Mouse (Mus musculus): ENCODE measurements around the gene Fgd4. TPM values are rescaled to one million over a fixed set of nuclear protein-coding genes. Genes with fewer than 3 reads are reported as not detected.
"Not testable (repeated sequence)": the region's sequence is repeated elsewhere in the genome, so short reads cannot be mapped to it uniquely, and the experiment has no call there.

Gene Fgd4
- polyA plus RNA-seq, 1 experiment from 2014 or later, result 11.3 TPM

GRCm38 (mm10) chr16:16557738-16558137, 42.6 kb downstream of the Fgd4 start:
- no peaks in the 10 kb centered on the region for H3K27me3 ChIP-seq (ENCODE audit: control insufficient read depth, insufficient read depth, low read length)
- no peak overlapping the region for H3K9ac ChIP-seq (ENCODE audit: low read depth, low read length)
- ATAC-seq (replicated peaks; ENCODE audit: insufficient number of reproducible peaks, low FRiP score, low TSS enrichment), result no peak
- WGBS (ENCODE audit: insufficient replicate concordance), result 74% methylated on average over 4 of the region's 4 CpGs
- H3K4me2 ChIP-seq, result no peak overlapping the region
- H3K27ac ChIP-seq (ENCODE audit: low read depth, low read length), result no peak overlapping the region
- H3K4me1 ChIP-seq (ENCODE audit: control insufficient read depth, insufficient read depth, low read length), result peaks cover 5% of the 10 kb centered on the region; the same call in 1 of the 2 replicates
- no peak overlapping the region for H3K4me3 ChIP-seq (ENCODE audit: low read depth, low read length)
- no peaks in the 10 kb centered on the region for H3K9me3 ChIP-seq (replicated peaks; ENCODE audit: control insufficient read depth, low read length)
- no peaks in the 10 kb centered on the region for H3K36me3 ChIP-seq (ENCODE audit: control insufficient read depth, insufficient read depth, low read length)

GRCm38 (mm10) chr16:16554098-16554497, 46.3 kb downstream of the Fgd4 start:
- Histone ChIP-seq H3K9ac (ENCODE audit: low read depth, low read length) (no peak overlapping the region), H3K27ac (ENCODE audit: low read depth, low read length) (no peak overlapping the region), H3K36me3 (ENCODE audit: control insufficient read depth, insufficient read depth, low read length) (no peaks in the 10 kb centered on the region), H3K4me1 (ENCODE audit: control insufficient read depth, insufficient read depth, low read length) (no peaks in the 10 kb centered on the region), H3K4me3 (ENCODE audit: low read depth, low read length) (no peak overlapping the region), H3K9me3 (replicated peaks; ENCODE audit: control insufficient read depth, low read length) (no peaks in the 10 kb centered on the region), H3K27me3 (ENCODE audit: control insufficient read depth, insufficient read depth, low read length) (no peaks in the 10 kb centered on the region), H3K4me2 (no peak overlapping the region)
- no peak for ATAC-seq (replicated peaks; ENCODE audit: insufficient number of reproducible peaks, low FRiP score, low TSS enrichment)
- 51% methylated on average over 2 of the region's 2 CpGs for WGBS (ENCODE audit: insufficient replicate concordance)

- WGBS (ENCODE audit: insufficient replicate concordance), result 29% methylated on average over 2 of the region's 2 CpGs
- no peak for ATAC-seq (replicated peaks; ENCODE audit: insufficient number of reproducible peaks, low FRiP score, low TSS enrichment)
- Histone ChIP-seq H3K4me3 (ENCODE audit: low read depth, low read length) (no peak overlapping the region), H3K9me3 (replicated peaks; ENCODE audit: control insufficient read depth, low read length) (no peaks in the 10 kb centered on the region), H3K36me3 (ENCODE audit: control insufficient read depth, insufficient read depth, low read length) (no peaks in the 10 kb centered on the region), H3K4me1 (ENCODE audit: control insufficient read depth, insufficient read depth, low read length) (no peaks in the 10 kb centered on the region), H3K4me2 (no peak overlapping the region), H3K27ac (ENCODE audit: low read depth, low read length) (no peak overlapping the region), H3K27me3 (ENCODE audit: control insufficient read depth, insufficient read depth, low read length) (no peaks in the 10 kb centered on the region), H3K9ac (ENCODE audit: low read depth, low read length) (no peak overlapping the region)
Measured at GRCm38 (mm10) chr16:16552197-16552596, 48.2 kb downstream of the Fgd4 start.

- ATAC-seq (replicated peaks; ENCODE audit: insufficient number of reproducible peaks, low FRiP score, low TSS enrichment), result no peak
- Histone ChIP-seq H3K9me3 (replicated peaks; ENCODE audit: control insufficient read depth, low read length) (no peaks in the 10 kb centered on the region), H3K36me3 (ENCODE audit: control insufficient read depth, insufficient read depth, low read length) (no peaks in the 10 kb centered on the region), H3K27me3 (ENCODE audit: control insufficient read depth, insufficient read depth, low read length) (no peaks in the 10 kb centered on the region), H3K27ac (ENCODE audit: low read depth, low read length) (no peak overlapping the region), H3K9ac (ENCODE audit: low read depth, low read length) (no peak overlapping the region), H3K4me1 (ENCODE audit: control insufficient read depth, insufficient read depth, low read length) (0 out of 2 replicates have a peak, but pooled peaks cover 2% of the 10 kb centered on the region), H3K4me3 (ENCODE audit: low read depth, low read length) (no peak overlapping the region), H3K4me2 (no peak overlapping the region)
- WGBS (ENCODE audit: insufficient replicate concordance), result 73% methylated on average over 2 of the region's 2 CpGs
Measured at GRCm38 (mm10) chr16:16549105-16549504, 51.2 kb downstream of the Fgd4 start.

GRCm38 (mm10) chr16:16546657-16547056, 53.7 kb downstream of the Fgd4 start:
- ATAC-seq (replicated peaks; ENCODE audit: insufficient number of reproducible peaks, low FRiP score, low TSS enrichment), result no peak
- H3K4me2 ChIP-seq, result no peak overlapping the region
- 0 out of 2 replicates have a peak, but pooled peaks cover 2% of the 10 kb centered on the region for H3K4me1 ChIP-seq (ENCODE audit: control insufficient read depth, insufficient read depth, low read length)
- 50% methylated on average over 1 of the region's 1 CpGs for WGBS (ENCODE audit: insufficient replicate concordance)
- no peak overlapping the region for H3K4me3 ChIP-seq (ENCODE audit: low read depth, low read length)
- no peak overlapping the region for H3K9ac ChIP-seq (ENCODE audit: low read depth, low read length)
- H3K9me3 ChIP-seq (replicated peaks; ENCODE audit: control insufficient read depth, low read length), result no peaks in the 10 kb centered on the region
- H3K36me3 ChIP-seq (ENCODE audit: control insufficient read depth, insufficient read depth, low read length), result no peaks in the 10 kb centered on the region
- no peak overlapping the region for H3K27ac ChIP-seq (ENCODE audit: low read depth, low read length)
- no peaks in the 10 kb centered on the region for H3K27me3 ChIP-seq (ENCODE audit: control insufficient read depth, insufficient read depth, low read length)

- H3K9ac ChIP-seq (ENCODE audit: low read depth, low read length), result no peak overlapping the region
- no peak for ATAC-seq (replicated peaks; ENCODE audit: insufficient number of reproducible peaks, low FRiP score, low TSS enrichment)
- H3K4me3 ChIP-seq (ENCODE audit: low read depth, low read length), result no peak overlapping the region
- WGBS (ENCODE audit: insufficient replicate concordance), result 39% methylated on average over 3 of the region's 3 CpGs
- no peak overlapping the region for H3K27ac ChIP-seq (ENCODE audit: low read depth, low read length)
- H3K27me3 ChIP-seq (ENCODE audit: control insufficient read depth, insufficient read depth, low read length), result no peaks in the 10 kb centered on the region
- 0 out of 2 replicates have a peak, but pooled peaks cover 2% of the 10 kb centered on the region for H3K4me1 ChIP-seq (ENCODE audit: control insufficient read depth, insufficient read depth, low read length)
- H3K36me3 ChIP-seq (ENCODE audit: control insufficient read depth, insufficient read depth, low read length), result no peaks in the 10 kb centered on the region
- H3K4me2 ChIP-seq, result no peak overlapping the region
- H3K9me3 ChIP-seq (replicated peaks; ENCODE audit: control insufficient read depth, low read length), result no peaks in the 10 kb centered on the region
Measured at GRCm38 (mm10) chr16:16542956-16543441, 57.4 kb downstream of the Fgd4 start.

- not testable (repeated sequence) for H3K9me3 ChIP-seq (replicated peaks; ENCODE audit: control insufficient read depth, low read length); H3K9ac ChIP-seq (ENCODE audit: low read depth, low read length); ATAC-seq (replicated peaks; ENCODE audit: insufficient number of reproducible peaks, low FRiP score, low TSS enrichment); H3K4me1 ChIP-seq (ENCODE audit: control insufficient read depth, insufficient read depth, low read length); H3K4me3 ChIP-seq (ENCODE audit: low read depth, low read length); H3K27ac ChIP-seq (ENCODE audit: low read depth, low read length); H3K27me3 ChIP-seq (ENCODE audit: control insufficient read depth, insufficient read depth, low read length); H3K36me3 ChIP-seq (ENCODE audit: control insufficient read depth, insufficient read depth, low read length); H3K4me2 ChIP-seq
- 47% methylated on average over 2 of the region's 2 CpGs for WGBS (ENCODE audit: insufficient replicate concordance)
Measured at GRCm38 (mm10) chr16:16539396-16539795, 61.0 kb downstream of the Fgd4 start.

GRCm38 (mm10) chr16:16535232-16535631, 65.1 kb downstream of the Fgd4 start:
- H3K27me3 ChIP-seq (ENCODE audit: control insufficient read depth, insufficient read depth, low read length), result no peaks in the 10 kb centered on the region
- no peak overlapping the region for H3K4me2 ChIP-seq
- H3K36me3 ChIP-seq (ENCODE audit: control insufficient read depth, insufficient read depth, low read length), result no peaks in the 10 kb centered on the region
- ATAC-seq (replicated peaks; ENCODE audit: insufficient number of reproducible peaks, low FRiP score, low TSS enrichment), result no peak
- no peaks in the 10 kb centered on the region for H3K9me3 ChIP-seq (replicated peaks; ENCODE audit: control insufficient read depth, low read length)
- H3K4me1 ChIP-seq (ENCODE audit: control insufficient read depth, insufficient read depth, low read length), result no peaks in the 10 kb centered on the region
- no peak overlapping the region for H3K9ac ChIP-seq (ENCODE audit: low read depth, low read length)
- H3K4me3 ChIP-seq (ENCODE audit: low read depth, low read length), result no peak overlapping the region
- 58% methylated on average over 2 of the region's 2 CpGs for WGBS (ENCODE audit: insufficient replicate concordance)
- no peak overlapping the region for H3K27ac ChIP-seq (ENCODE audit: low read depth, low read length)

GRCm38 (mm10) chr16:16528014-16528413, 72.3 kb downstream of the Fgd4 start:
- Histone ChIP-seq H3K4me1 (ENCODE audit: control insufficient read depth, insufficient read depth, low read length) (0 out of 2 replicates have a peak, but pooled peaks cover 3% of the 10 kb centered on the region), H3K9ac (ENCODE audit: low read depth, low read length) (no peak overlapping the region), H3K9me3 (replicated peaks; ENCODE audit: control insufficient read depth, low read length) (no peaks in the 10 kb centered on the region), H3K36me3 (ENCODE audit: control insufficient read depth, insufficient read depth, low read length) (no peaks in the 10 kb centered on the region), H3K27ac (ENCODE audit: low read depth, low read length) (no peak overlapping the region), H3K4me2 (no peak overlapping the region), H3K4me3 (ENCODE audit: low read depth, low read length) (no peak overlapping the region), H3K27me3 (ENCODE audit: control insufficient read depth, insufficient read depth, low read length) (no peaks in the 10 kb centered on the region)
- no peak for ATAC-seq (replicated peaks; ENCODE audit: insufficient number of reproducible peaks, low FRiP score, low TSS enrichment)
- WGBS (ENCODE audit: insufficient replicate concordance), result 64% methylated on average over 3 of the region's 3 CpGs

All from heart, embryonic 11.5 days (tissue).